Mouse (Mus musculus): ENCODE measurements around the gene Lep. TPM values are rescaled to one million over a fixed set of nuclear protein-coding genes. Genes with fewer than 3 reads are reported as not detected.

Lep gene
- polyA plus RNA-seq, 1 experiment from 2014 or later, result not detected

- H3K9me3 ChIP-seq (replicated peaks; ENCODE audit: control insufficient read depth, low read length), result 0 out of 2 replicates have a peak, but pooled peaks cover 3% of the 10 kb centered on the region
- no peak for ATAC-seq
- no peak overlapping the region for H3K4me3 ChIP-seq (ENCODE audit: low read depth, low read length)
- no peaks in the 10 kb centered on the region for H3K27me3 ChIP-seq (replicated peaks; ENCODE audit: control insufficient read depth, insufficient read depth, low read length)
- no peak overlapping the region for H3K27ac ChIP-seq (ENCODE audit: low read depth, low read length)
- H3K4me2 ChIP-seq (ENCODE audit: low read length), result no peak overlapping the region
- no peak for DNase-seq (ENCODE audit: low spot score)
- no peaks in the 10 kb centered on the region for H3K4me1 ChIP-seq (ENCODE audit: control insufficient read depth, insufficient read depth, low read length)
- H3K9ac ChIP-seq (ENCODE audit: low read length), result no peak overlapping the region
- no peaks in the 10 kb centered on the region for H3K36me3 ChIP-seq (ENCODE audit: control insufficient read depth, insufficient read depth, low read length)
- 86% methylated on average over 7 of the region's 7 CpGs for WGBS
Observed at GRCm38 (mm10) chr6:29092234-29092633, 32.2 kb downstream of the Lep start.

- Histone ChIP-seq H3K4me1 (ENCODE audit: control insufficient read depth, insufficient read depth, low read length) (no peaks in the 10 kb centered on the region), H3K36me3 (ENCODE audit: control insufficient read depth, insufficient read depth, low read length) (no peaks in the 10 kb centered on the region), H3K4me3 (ENCODE audit: low read depth, low read length) (no peak overlapping the region), H3K9ac (ENCODE audit: low read length) (no peak overlapping the region), H3K27ac (ENCODE audit: low read depth, low read length) (no peak overlapping the region), H3K4me2 (ENCODE audit: low read length) (no peak overlapping the region), H3K27me3 (replicated peaks; ENCODE audit: control insufficient read depth, insufficient read depth, low read length) (no peaks in the 10 kb centered on the region), H3K9me3 (replicated peaks; ENCODE audit: control insufficient read depth, low read length) (0 out of 2 replicates have a peak, but pooled peaks cover 3% of the 10 kb centered on the region)
- no peak for DNase-seq (ENCODE audit: low spot score)
- 63% methylated on average over 11 of the region's 11 CpGs for WGBS
- no peak for ATAC-seq
Observed at GRCm38 (mm10) chr6:29092904-29093303, 32.9 kb downstream of the Lep start.

DNA sequence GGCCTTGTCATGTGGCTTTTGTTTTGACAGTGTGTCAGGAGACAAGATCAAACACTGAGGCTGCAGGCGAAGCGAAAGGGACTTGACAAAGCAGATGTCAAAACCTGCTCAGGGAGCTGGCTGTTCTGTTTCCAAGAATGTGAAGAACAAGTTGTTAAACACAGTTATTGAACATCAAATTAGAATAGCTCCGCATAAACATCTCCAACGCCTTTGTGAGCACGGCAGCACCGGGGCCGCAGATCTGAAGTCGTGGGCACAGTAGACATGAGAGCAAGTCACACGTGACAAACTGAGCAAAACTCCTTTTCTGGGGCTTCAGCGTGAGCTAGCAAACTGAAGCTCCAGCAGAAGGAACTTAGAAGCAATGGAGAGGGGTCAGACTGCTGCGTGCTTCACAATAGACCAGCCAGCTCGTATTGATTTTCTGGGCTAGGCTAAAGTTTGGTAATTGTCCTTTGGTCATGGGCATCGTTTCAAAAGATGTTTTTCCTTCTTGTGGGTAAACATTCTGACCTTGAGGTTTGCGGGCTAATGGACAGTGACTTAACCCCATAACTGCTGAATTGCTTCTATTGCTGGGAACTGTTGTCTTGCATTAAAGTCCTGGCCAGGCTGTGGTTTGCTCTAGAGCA, 39.6 kb downstream of the Lep start:
- DNase-seq (ENCODE audit: low spot score) (no peak), ATAC-seq (no peak)
- H3K27ac ChIP-seq (ENCODE audit: low read depth, low read length), result no peak overlapping the region
- no peak overlapping the region for H3K4me3 ChIP-seq (ENCODE audit: low read depth, low read length)
- no peaks in the 10 kb centered on the region for H3K9me3 ChIP-seq (replicated peaks; ENCODE audit: control insufficient read depth, low read length)
- H3K4me2 ChIP-seq (ENCODE audit: low read length), result no peak overlapping the region
- H3K27me3 ChIP-seq (replicated peaks; ENCODE audit: control insufficient read depth, insufficient read depth, low read length), result no peaks in the 10 kb centered on the region
- H3K4me1 ChIP-seq (ENCODE audit: control insufficient read depth, insufficient read depth, low read length), result no peaks in the 10 kb centered on the region
- WGBS, result 61% methylated on average over 14 of the region's 14 CpGs
- H3K9ac ChIP-seq (ENCODE audit: low read length), result no peak overlapping the region
- H3K36me3 ChIP-seq (ENCODE audit: control insufficient read depth, insufficient read depth, low read length), result no peaks in the 10 kb centered on the region

GRCm38 (mm10) chr6:29100423-29100822, 40.4 kb downstream of the Lep start:
- 66% methylated on average over 3 of the region's 3 CpGs for WGBS
- DNase-seq (ENCODE audit: low spot score) (no peak), ATAC-seq (no peak)
- Histone ChIP-seq H3K4me1 (ENCODE audit: control insufficient read depth, insufficient read depth, low read length) (no peaks in the 10 kb centered on the region), H3K27me3 (replicated peaks; ENCODE audit: control insufficient read depth, insufficient read depth, low read length) (no peaks in the 10 kb centered on the region), H3K9me3 (replicated peaks; ENCODE audit: control insufficient read depth, low read length) (no peaks in the 10 kb centered on the region), H3K27ac (ENCODE audit: low read depth, low read length) (no peak overlapping the region), H3K4me3 (ENCODE audit: low read depth, low read length) (no peak overlapping the region), H3K36me3 (ENCODE audit: control insufficient read depth, insufficient read depth, low read length) (no peaks in the 10 kb centered on the region), H3K9ac (ENCODE audit: low read length) (no peak overlapping the region), H3K4me2 (ENCODE audit: low read length) (no peak overlapping the region)

GRCm38 (mm10) chr6:29101248-29101864, 41.3 kb downstream of the Lep start:
- Histone ChIP-seq H3K4me1 (ENCODE audit: control insufficient read depth, insufficient read depth, low read length) (no peaks in the 10 kb centered on the region), H3K27ac (ENCODE audit: low read depth, low read length) (no peak overlapping the region), H3K36me3 (ENCODE audit: control insufficient read depth, insufficient read depth, low read length) (no peaks in the 10 kb centered on the region), H3K9me3 (replicated peaks; ENCODE audit: control insufficient read depth, low read length) (no peaks in the 10 kb centered on the region), H3K27me3 (replicated peaks; ENCODE audit: control insufficient read depth, insufficient read depth, low read length) (no peaks in the 10 kb centered on the region), H3K9ac (ENCODE audit: low read length) (no peak overlapping the region), H3K4me3 (ENCODE audit: low read depth, low read length) (no peak overlapping the region), H3K4me2 (ENCODE audit: low read length) (no peak overlapping the region)
- DNase-seq (ENCODE audit: low spot score) (peak; percentile 53), ATAC-seq (peak; percentile 70; the same call in 1 of the 2 replicates)
- 77% methylated on average over 9 of the region's 9 CpGs for WGBS

DNA sequence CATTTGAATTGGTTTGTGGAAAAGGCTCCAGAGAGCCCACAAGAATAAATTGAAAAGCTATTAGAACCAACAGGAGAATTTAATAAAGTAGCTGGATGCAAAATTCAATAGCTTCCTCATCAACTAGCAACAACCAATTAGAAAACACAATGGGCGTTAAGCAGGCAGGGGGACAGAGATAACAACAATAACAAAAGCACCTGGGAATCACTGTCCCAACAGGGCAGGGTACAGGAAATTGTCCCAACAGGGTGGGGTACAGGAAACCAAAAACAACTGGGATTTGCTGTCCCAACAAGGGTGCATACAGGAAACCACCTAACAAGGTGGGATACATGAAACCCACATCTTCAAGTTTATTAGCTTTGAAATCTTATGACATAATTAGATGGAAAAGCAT, 48.4 kb downstream of the Lep start:
- no peaks in the 10 kb centered on the region for H3K4me1 ChIP-seq (ENCODE audit: control insufficient read depth, insufficient read depth, low read length)
- no peaks in the 10 kb centered on the region for H3K36me3 ChIP-seq (ENCODE audit: control insufficient read depth, insufficient read depth, low read length)
- H3K4me2 ChIP-seq (ENCODE audit: low read length), result no peak overlapping the region
- 0 out of 2 replicates have a peak, but pooled peaks cover 2% of the 10 kb centered on the region for H3K9me3 ChIP-seq (replicated peaks; ENCODE audit: control insufficient read depth, low read length)
- H3K4me3 ChIP-seq (ENCODE audit: low read depth, low read length), result no peak overlapping the region
- H3K27me3 ChIP-seq (replicated peaks; ENCODE audit: control insufficient read depth, insufficient read depth, low read length), result no peaks in the 10 kb centered on the region
- H3K27ac ChIP-seq (ENCODE audit: low read depth, low read length), result no peak overlapping the region
- 69% methylated on average over 1 of the region's 1 CpGs for WGBS
- no peak overlapping the region for H3K9ac ChIP-seq (ENCODE audit: low read length)
- DNase-seq (ENCODE audit: low spot score) (no peak), ATAC-seq (no peak)

DNA sequence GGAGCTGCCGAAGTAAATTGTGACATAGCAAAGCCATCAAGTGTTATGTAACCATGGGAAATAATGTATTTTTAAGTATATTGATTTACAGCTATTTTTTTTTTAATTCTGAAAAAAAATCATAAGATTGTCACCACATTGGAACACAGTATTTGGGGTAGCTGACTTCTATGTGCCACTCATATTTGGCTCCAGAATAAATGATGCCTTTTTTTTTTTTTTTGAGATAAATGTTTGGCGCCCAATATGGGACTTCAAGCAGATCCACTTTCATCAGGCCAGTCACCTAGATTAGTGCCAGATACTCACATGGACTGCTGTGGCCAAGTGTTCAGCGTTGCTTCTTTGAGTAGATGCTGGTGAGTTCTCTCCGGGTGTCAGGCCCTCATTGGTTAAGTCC, 51.5 kb downstream of the Lep start:
- Histone ChIP-seq H3K36me3 (ENCODE audit: control insufficient read depth, insufficient read depth, low read length) (no peaks in the 10 kb centered on the region), H3K9me3 (replicated peaks; ENCODE audit: control insufficient read depth, low read length) (0 out of 2 replicates have a peak, but pooled peaks cover 2% of the 10 kb centered on the region), H3K4me3 (ENCODE audit: low read depth, low read length) (no peak overlapping the region), H3K9ac (ENCODE audit: low read length) (no peak overlapping the region), H3K4me1 (ENCODE audit: control insufficient read depth, insufficient read depth, low read length) (no peaks in the 10 kb centered on the region), H3K27ac (ENCODE audit: low read depth, low read length) (no peak overlapping the region), H3K4me2 (ENCODE audit: low read length) (no peak overlapping the region), H3K27me3 (replicated peaks; ENCODE audit: control insufficient read depth, insufficient read depth, low read length) (no peaks in the 10 kb centered on the region)
- ATAC-seq (no peak), DNase-seq (ENCODE audit: low spot score) (no peak)
- 90% methylated on average over 4 of the region's 4 CpGs for WGBS

DNA sequence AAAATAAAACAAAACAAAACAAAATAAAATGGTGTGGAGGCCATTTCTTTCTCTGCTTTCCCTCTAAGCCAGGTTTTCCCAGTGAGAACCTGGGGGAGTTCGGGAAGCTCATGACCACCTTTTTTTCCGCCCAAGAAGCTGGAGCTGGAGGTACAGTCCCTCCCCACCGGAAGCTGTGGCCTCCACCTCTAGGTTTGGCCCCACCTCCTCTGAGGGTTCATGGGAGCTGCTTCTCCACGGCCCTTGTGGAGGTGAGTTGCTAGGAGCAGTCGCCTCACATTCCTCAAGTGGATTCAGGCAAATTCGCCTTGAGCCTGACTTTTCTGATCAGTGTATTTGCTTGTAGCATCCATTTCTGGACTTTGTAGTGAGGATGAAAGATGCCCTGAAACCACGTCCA, 55.7 kb downstream of the Lep start:
- no peak overlapping the region for H3K4me3 ChIP-seq (ENCODE audit: low read depth, low read length)
- 0 out of 2 replicates have a peak, but pooled peaks cover 2% of the 10 kb centered on the region for H3K9me3 ChIP-seq (replicated peaks; ENCODE audit: control insufficient read depth, low read length)
- no peak overlapping the region for H3K9ac ChIP-seq (ENCODE audit: low read length)
- no peak overlapping the region for H3K4me2 ChIP-seq (ENCODE audit: low read length)
- H3K4me1 ChIP-seq (ENCODE audit: control insufficient read depth, insufficient read depth, low read length), result no peaks in the 10 kb centered on the region
- H3K36me3 ChIP-seq (ENCODE audit: control insufficient read depth, insufficient read depth, low read length), result no peaks in the 10 kb centered on the region
- H3K27ac ChIP-seq (ENCODE audit: low read depth, low read length), result no peak overlapping the region
- no peak for ATAC-seq
- no peaks in the 10 kb centered on the region for H3K27me3 ChIP-seq (replicated peaks; ENCODE audit: control insufficient read depth, insufficient read depth, low read length)
- WGBS, result 77% methylated on average over 7 of the region's 7 CpGs
- DNase-seq (ENCODE audit: low spot score), result no peak

GRCm38 (mm10) chr6:29117417-29118104, 57.5 kb downstream of the Lep start:
- no peak overlapping the region for H3K4me2 ChIP-seq (ENCODE audit: low read length)
- no peaks in the 10 kb centered on the region for H3K4me1 ChIP-seq (ENCODE audit: control insufficient read depth, insufficient read depth, low read length)
- no peak overlapping the region for H3K4me3 ChIP-seq (ENCODE audit: low read depth, low read length)
- no peak overlapping the region for H3K27ac ChIP-seq (ENCODE audit: low read depth, low read length)
- ATAC-seq, result no peak
- H3K27me3 ChIP-seq (replicated peaks; ENCODE audit: control insufficient read depth, insufficient read depth, low read length), result no peaks in the 10 kb centered on the region
- no peaks in the 10 kb centered on the region for H3K36me3 ChIP-seq (ENCODE audit: control insufficient read depth, insufficient read depth, low read length)
- 70% methylated on average over 7 of the region's 7 CpGs for WGBS
- H3K9me3 ChIP-seq (replicated peaks; ENCODE audit: control insufficient read depth, low read length), result no peaks in the 10 kb centered on the region
- peak; percentile 11 for DNase-seq (ENCODE audit: low spot score)
- no peak overlapping the region for H3K9ac ChIP-seq (ENCODE audit: low read length)

All from forebrain, embryonic 14.5 days (tissue).